Mouse (Mus musculus) right cerebral cortex, adult 2 months (tissue): ENCODE data around the gene Dnajc5.
A peak's percentile ranks its signal among the peaks of the same experiment; 100 is the strongest.

Source experiments
- DNase-seq, 2 experiments: peaks; one replicate each; pipeline ENCODE4 v3.0.0; 2021 to 2022; ENCODE audit warnings: low spot score in 2 of 2

The Dnajc5 gene

DNA sequence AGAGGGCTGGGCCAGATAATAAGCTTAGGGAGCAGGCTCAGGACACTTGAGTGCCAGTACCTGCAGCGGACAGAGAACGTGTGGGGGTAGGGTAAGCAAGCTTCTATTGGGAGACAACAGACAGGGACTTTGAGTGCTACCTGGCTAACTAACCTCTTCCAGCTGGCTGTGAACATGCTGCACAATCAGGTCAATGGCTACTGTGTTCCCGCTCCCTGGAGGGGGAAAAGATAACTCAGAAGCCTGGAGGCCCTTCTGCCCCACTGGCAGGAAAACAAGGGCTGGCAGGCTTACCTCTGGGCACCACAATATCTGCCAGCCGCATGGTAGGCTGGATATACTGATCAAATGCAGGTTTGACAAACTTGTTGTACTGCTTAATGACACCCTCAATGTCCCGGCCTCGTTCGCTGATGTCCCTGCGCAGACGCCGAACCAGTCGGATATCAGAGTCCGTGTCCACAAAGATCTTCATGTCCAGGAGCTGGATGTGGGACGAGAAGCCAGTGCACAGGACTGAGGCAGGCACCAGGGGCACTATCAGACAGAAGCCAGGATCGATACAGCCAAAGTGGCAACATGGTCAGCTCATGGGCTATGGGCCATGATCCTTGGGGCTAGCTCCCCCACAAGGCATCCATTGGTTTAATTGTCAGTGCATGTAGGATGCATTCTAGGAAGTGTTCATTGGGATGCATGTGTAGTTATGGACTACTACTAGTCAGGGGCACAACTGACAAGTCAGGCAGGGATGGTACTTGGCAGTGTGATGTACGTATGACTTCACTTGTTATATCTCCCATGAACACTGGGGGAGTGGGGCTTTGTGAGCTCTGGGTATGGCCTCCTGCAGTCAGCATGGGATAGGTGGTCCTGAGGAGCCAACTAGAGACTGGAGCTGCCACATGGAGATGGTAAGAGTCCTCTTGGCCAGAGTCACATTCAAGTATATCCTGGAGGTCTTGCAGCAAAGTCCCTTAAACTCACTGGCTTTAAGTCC, 52.9 kb downstream of the Dnajc5 start:
- DNase-seq: no peak

DNA sequence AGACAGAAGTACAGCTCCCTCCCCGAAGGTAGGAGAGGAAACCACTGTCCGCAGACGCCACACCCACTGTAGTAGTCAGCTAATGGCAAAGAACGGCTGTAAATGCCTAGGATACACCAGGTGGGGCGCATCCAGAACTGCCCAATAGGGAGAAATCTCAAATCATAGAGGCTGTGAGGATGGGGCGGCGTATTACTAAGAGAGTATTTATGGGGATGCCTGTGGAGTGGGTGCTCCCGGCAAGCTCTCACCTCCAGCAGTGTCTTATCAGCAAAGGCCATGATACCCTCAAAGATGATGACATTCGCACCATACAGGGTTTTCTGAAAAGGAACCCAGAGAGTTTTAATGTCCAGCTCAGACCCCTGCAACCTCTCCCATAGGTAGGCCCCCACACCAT, 53.7 kb downstream of the Dnajc5 start:
- no peak for DNase-seq

DNA sequence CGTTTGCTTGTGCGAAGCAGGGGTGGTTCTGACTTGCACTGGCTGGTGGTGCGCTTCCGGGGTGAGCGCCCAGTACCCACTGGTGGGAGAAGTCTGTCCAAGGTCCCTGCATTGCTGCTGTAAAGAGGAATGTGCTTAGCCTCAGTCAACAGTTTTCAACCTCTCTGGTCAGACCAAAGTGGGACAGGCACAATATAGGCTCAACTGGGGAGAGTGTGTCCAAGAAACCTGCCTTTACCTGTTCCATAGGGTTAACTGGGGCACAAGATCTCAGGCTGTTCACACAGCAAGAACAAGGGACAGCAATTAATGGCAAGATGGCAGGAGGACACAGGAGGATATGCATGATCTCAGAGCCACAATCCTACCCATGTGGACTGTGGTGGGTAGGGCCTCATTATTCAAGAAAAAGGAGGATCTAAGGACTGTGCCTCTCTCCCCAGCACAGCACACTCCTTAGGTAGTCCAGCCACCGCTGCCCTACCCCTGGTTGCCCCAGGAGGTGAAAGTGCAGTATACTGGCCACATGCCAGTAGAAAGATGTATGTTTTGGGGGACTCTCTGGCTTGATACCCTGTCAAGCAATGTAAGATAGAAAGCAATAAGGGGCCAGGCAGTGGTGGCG, 54.7 kb downstream of the Dnajc5 start:
- no peak for DNase-seq

DNA sequence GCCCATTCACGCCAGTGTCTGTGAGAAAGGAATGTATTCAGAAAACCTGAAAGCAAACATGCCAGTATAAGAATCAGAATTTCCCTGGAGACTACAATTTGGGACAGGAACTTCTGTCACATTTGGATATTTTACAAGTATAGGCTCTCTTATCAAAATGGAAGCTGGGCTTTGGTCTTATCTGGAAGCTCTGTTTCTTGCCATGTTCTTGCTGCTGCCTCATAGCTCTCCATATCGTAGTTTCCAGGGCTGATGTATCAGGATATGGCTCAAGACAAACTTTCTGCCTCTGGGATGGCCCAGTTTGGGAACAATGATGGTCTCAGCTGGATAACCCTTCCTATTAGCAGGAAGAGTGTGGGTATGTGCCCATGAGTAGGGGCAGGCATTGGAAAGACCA, 56.3 kb downstream of the Dnajc5 start:
- no peak for DNase-seq

DNA sequence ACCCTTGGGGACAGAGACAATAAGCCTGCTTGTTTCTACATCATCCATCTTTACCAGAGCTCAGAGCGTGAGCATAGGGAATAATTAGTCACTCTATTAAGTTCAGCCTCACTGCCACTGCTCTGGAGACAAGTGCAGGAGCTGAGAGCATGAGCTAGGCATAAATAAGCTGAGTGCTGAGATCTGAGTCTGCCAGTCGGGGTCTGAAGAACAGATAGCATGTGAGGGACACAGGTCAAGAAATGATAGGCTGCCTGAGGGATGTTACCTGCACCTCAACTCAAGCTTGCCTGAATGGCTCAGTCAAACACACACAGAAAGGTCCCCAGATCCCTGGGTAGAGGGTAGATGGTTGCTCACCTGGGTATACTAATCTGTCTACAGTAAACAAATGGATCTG, 56.8 kb downstream of the Dnajc5 start:
- DNase-seq: no peak

DNA sequence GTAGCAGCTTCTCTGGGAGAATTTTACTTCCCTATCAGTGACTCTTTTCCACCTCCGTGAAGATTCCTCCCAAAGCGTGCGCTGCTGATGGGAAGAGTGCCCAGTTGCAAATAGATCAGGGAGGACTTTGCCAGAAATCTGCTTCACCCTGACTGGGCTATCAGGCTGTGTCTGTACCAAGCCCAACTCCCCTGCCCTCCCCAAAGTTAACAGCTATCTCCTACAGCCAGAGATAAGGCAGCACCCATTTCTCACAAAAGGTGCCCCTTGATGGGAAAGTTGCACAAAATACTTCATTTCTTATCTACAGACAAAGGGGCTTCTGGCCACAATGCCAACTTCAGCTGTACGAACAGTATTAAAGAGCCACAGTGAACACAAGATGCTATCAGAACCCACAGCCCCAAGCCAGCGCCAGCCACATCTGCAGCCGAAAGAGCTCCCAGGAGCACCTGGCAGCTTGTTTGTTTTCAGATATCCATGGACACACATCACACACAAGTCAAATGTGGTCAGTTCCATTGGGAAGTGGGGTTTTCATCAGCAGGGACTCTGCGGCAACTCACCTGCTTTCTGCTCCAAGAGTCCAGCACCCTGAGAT, 57.8 kb downstream of the Dnajc5 start:
- no peak for DNase-seq

DNA sequence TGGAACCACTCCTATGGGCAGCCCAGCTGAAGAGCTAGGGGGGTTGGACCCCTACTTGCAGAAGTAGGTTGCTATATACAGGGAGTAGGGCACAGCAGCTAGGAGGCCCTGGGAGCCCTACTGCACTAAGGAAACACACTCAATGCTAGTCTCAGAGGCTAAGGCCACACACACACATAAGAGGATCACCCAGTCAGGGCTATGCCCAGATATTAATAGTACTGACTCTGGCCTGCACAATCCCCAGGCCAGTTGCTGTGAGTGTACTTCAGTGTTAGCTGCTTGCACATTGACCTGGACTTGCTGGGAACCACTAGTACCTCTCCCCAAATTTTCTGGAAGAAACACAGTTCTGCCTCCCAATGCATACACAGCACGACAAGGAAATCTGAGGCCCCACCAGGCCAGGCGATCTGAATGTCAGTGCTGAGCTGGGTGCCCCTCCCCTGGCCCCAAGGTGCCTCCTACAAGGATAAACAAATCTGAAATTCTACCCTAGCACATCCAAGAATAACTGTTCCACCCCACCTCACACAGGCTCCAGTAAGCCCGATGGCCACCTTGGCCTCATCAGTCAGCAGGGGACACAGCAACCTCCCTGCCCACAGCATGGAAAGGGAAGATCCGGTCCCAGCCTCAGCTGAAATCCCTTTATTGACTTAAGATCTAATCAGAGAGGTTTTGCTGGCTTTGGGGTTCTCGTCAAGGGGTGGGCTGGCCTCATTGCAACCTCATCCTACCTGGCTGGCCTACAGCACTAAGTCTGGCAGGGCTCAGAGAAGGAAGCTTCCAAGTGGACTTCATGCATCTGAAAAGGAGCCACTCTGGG, 58.7 kb downstream of the Dnajc5 start:
- DNase-seq: no peak

DNA sequence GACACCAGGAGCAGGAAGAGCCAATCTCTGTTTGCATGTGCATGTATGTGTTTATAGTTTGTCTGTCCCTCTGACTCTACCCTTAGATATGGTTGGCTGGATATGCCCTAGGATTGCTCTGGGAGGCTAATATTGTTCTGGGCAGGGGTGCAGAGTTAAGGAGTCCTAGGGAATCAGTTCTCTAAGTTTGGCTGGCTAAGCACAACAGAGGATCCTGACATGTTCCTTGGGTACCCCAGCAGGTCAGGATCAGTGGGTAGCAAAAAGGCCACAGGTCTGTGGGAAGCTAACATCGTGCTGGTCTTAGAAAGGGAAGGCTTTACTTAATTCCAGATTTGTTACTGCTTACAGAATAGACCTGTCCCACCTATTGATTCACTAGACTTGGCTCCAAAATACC, 59.4 kb downstream of the Dnajc5 start:
- DNase-seq: no peak

DNA sequence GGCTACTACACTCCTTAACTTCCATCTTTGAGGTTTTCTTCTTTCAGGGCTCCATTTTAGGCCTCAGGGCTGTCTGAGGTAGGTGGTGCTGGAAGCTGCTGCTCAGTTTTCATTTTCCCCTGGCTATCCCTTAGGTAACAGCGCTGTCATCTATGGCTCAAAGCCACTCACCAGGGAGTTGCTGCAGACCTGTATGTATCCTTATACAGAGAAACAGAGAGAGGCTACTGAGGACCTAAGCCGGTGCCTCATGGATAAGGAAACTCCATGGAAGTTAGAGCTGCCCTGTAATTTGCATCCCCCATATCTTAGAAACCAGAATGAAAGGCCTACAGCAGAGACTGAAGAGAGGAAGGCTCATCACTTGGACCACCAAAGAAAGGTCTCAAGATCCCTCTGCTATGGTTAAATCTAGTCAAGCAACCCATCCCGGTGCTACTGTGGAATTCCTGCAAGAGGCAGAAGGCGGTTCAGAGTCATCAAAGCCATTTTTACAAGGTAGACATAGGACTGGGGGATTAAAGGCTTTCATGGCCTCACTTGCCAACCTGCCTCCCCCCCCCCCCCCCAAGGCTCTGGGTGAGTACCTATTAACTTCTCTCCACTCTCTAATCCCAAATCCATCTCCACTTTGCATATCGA, 60.0 kb downstream of the Dnajc5 start:
- DNase-seq: no peak

DNA sequence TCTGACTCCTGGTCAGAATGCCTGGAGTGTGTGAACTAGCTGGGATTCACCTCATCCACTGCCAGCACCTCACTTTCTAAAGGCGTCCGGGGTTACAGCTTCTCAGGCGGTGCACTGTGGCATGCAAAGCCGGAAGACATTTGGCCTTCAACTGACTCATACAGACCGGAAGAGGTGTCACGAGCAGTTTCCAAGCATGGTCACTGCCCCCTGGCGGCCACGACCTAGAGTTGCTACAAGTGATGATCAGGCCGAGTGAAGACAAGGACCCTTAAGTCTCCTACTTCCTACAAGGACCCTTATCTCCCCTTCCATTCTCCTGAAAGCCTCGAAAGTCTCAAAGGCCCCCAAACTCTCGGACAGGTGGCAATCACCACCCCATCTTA, 60.7 kb downstream of the Dnajc5 start:
- peak; percentile 77 to 81 for DNase-seq

DNA sequence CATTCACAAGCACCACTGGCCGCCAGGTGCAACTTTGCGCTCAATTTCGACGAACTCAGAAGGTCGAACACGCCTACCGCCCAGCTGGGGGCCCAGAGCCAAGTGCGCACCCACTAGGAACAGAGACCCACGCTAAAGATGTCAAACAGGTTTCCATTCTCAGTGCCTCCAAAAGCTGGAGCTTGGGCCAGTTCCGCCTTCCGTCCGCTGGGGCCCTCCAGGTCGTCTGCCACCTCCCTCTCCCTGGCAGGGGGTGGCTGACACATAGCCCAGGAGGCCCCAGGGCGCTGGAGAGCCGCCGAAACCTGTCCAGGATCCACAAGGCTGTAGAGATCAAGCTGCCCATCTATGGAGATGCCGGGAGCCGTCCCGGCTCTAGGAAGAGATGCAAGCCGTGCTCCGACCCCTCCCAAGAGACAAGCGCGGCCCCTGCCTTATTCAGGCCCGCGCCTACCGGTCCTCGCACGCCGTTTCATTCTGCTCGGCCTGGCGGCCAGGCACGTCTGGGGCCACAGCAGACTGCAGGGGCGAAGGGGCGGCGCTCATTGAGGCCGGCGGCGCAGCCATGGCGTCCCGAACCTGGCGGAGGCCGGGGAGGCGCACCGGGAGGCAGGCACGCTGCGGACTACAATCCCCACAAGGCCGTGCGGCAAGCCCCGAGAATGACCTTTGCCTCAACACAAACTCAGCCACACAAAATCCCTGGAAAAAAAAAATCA, 61.3 kb downstream of the Dnajc5 start:
- peak; percentile 86 to 88 for DNase-seq

DNA sequence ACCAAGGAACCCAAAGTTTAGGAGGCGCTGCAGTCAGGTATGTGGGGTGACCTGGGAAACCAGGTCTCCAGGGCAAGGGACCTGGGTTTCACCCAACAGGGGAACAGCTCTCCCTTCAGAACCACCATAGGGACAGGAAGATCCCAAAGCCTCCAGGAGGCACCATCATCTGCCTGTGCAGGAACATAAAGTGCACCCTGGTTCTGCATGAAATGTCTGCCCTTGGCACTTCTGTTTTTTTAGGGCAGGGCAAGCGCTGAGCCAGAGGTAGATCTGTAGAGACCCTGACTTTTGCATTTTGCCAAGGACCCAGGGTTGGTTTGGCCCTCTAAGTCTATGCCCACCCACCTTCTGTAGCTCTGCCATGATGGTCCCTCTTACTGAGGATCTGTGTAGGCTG, 62.1 kb downstream of the Dnajc5 start:
- no peak for DNase-seq

DNA sequence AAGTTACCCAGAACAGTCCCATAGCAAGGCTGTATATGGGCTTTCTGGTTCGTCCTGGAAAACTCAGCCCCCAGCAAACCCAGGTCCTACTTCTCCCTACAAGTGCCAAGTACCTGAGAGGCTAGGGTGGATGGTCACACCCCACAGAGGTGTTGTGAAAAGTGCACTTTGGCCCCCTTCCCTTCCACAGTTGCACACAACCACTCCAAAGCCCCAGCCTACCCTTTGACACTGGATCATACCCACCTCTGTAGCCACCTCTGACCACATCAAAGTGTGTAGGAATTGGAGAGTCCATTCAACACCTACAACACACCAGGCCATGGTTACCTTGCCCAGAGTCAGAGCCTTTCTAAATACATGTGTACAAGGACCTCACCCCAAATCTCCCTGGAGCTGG, 62.7 kb downstream of the Dnajc5 start:
- DNase-seq: no peak

DNA sequence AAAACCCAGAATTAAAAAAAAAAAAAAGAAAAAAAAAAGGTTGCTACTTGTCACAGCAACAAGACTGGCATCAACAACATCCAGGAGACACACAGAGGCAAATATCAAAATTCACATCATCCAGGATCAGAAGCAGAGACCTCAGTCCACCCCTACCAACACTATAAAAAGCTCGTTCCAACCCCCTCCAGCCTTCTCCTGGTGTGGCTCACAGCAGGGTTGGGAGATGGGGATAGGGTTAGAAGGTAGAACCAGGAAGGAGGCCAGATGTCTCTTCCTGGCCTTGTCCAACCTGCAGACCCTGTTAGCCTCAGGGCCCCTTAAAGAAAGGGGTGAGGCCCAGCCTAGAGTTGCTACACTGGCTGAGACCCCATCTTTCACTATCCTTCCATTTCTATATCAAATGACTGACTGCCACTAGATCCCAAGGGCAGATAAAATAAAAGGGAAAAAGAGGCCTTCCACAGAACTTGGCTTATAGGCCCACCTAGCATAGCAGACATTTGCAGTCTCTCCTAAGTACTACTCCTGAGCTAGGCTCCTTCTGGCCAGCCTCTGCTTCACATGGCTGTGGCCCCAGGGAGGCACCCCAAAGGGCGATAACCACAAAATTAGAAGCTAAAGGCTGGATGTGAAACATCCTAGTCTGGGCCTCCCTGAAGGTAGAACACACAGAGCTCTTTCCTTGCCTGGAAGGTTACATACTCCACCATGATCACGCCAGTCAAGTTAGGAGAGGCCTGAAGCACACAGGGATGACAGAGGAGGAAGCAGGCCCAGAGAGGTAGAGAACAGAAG, 63.4 kb downstream of the Dnajc5 start:
- no peak for DNase-seq

DNA sequence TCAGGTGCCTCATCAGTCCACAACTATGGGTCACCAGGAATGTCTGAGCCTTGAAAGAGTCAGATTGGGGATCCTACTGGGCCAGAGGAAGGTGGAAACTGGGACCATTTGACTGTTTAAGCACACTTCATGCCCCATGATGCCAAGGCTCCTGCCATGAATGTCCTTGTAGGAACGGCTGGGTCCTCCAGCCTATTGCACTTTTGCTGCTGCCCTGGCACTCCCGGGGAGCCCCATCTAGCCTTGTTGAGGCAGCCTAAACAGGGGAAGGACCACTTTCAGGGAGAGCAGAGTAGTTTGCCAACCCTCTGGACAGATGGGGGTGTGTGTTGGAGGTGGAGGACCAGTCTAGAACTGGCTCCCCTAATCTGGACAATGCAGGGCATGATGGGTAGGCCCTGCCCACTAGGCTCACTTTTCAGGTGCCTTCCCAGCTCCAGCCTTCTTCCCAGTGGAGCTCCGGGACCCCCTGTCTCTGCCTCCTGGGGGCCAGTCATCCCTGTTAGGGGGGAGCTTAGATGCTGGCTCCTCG, 64.2 kb downstream of the Dnajc5 start, which contains the start of gene Uckl1:
Gene Uckl1, minus strand, starts transcription at position 482 of the 532 bp plus-strand sequence.
- no peak for DNase-seq

DNA sequence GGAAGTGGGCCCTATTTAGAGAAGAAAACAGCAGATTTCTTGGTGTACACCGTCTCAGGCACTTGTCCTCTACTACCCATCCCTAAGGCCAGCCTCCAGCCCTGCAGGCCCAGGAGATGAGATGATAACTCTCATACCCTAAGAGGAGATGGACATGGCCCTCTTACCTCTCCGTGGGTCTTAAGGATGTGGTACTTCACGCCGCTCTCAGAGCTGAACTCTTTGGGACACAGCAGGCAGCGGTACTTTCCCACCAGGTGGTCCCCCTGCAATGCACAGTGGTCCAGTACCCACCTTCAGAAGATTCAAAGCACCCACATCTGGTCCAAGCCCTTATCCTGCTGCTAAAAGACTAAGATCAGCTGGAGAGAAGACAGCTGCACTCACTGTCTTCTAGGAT, 65.2 kb downstream of the Dnajc5 start:
- no peak for DNase-seq

DNA sequence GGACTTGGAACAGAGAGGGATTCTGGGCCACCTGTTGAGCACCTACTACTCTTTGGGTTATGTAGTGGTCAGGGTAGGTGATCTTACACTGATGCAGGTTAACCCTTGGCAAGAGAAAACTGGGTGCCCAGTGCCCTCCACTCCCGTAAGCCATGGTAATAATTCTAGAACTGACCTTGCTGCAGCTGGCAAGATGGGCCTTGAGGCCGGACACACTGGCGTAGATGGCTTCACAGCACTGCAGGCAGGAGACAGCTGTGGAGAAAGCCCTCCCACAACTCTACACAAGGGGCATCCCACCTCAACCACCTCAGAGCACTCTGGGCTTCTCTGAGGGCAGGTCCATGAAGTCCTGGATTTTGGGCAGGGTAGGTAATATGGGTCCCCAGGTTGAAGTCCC, 65.8 kb downstream of the Dnajc5 start:
- no peak for DNase-seq

DNA sequence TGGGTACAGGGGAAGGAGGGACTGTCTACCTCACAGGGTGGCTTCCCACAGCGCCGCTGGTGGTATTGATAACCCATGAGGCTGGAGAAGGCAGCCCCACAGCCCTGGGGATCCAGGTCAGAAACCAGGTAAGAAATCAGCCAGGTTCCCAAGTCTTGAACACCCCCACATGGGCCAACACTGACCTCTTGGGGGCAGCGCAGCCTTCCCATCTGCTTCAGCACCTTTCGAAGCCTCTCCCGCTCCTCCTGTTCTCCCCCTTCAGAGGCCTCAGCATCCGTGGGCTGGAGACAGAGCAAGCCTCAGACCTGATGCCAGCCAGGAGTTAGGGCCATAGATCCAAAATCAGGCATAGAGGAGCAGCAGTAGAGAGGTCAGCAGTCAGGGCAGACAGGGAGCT, 67.5 kb downstream of the Dnajc5 start:
- DNase-seq: no peak

DNA sequence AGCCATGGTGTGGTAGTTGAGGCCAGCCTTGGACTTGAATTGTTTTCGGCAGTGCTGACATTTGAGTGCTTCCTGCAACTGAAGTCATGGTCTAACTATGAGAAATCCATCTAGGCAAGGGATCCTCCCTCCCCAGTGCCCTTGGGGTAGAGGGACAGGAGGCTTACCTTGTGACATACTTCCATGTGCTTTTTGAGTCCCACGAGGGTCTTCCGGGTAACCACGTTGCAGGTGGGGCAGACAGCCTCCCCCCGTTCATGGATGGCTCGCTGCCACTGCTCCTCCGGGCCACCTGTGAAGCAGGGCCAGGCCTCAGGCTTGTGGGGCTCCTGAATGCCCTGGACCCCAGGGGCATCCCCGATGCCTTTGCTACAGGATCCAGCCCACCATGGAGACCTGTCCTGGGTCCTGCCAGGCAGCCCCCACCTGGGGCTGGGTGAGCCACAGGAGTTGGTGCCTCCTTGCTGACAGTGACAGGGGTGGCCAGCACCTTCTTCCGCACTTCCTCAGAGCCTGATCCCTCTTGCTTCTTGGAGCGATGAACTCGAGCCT, 68.0 kb downstream of the Dnajc5 start:
- no peak for DNase-seq
